Mouse (Mus musculus) thymus, postnatal 25 days (tissue): ENCODE data around the gene Bag6.
A peak's percentile ranks its signal among the peaks of the same experiment; 100 is the strongest.

Source experiments
- DNase-seq: peaks from one replicate; pipeline ENCODE4 v3.0.0; 2022

Bag6 gene

GRCm38 (mm10) chr17:35147922-35148639, 13.1 kb downstream of the Bag6 start:
- DNase-seq, result no peak

GRCm38 (mm10) chr17:35152121-35152520, 17.1 kb downstream of the Bag6 start:
- no peak for DNase-seq

DNA sequence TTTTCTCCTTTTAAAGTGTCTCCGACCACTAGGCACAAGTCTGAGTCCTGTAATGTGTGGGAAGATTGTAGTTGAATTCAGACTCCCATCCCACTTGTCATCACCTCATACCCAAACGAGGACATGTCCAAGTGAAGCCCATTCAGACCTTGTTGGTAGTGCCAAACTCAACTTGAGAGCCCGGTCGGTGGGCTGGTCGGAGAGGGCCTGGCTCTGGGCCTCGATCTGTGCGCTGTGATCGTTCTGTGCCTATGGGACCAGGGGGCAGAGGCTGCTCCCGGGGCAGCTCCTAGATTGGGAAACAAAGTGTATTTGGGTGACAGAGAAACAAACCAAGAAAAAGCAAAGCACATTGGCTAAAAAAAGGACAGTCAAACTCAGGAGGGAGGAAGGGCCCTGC, 18.1 kb downstream of the Bag6 start:
- DNase-seq, result no peak

GRCm38 (mm10) chr17:35153931-35154330, 19.0 kb downstream of the Bag6 start:
- no peak for DNase-seq

GRCm38 (mm10) chr17:35154616-35155015, 19.6 kb downstream of the Bag6 start:
- no peak for DNase-seq

DNA sequence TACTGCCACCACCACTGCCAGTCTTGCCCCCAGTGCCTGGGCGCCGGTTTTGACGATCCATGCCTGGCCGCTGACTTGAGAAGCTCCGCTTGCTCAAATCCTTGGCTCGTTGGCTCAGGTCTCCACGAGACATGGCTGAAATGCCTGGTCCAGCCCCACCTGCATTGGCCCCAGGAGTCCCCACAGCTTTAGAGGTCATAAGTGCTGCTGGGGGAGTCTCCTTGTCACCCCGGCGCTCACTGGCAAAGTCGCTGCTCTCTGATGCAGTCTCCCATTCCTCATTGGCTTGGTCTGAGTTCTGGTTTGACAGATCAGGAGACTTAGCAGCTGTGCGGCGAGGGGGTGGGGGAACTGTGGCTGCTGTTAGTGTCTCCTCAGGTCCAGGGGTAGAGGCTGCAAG, 20.5 kb downstream of the Bag6 start:
- DNase-seq, result no peak

GRCm38 (mm10) chr17:35156461-35157200, 21.7 kb downstream of the Bag6 start:
- no peak for DNase-seq

DNA sequence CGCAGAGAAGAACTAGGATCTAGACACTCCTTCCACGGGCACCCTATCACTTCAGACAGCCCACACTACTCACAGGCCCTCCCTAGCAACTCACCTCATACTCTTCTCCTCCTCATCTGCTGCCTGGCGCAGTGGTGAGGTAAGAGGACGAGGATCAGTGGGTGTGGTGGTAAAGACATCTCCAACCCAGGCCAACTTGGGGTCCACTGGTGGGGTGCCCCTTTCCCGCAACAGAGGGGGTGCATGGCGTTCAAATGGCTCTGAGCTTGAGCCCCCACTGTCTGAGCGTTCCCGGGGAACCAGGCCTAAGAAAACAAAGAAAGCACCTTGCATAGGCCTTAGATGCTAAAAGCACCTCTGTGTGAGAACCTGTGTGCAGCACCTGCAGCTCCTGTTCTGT, 22.3 kb downstream of the Bag6 start:
- DNase-seq, result no peak

DNA sequence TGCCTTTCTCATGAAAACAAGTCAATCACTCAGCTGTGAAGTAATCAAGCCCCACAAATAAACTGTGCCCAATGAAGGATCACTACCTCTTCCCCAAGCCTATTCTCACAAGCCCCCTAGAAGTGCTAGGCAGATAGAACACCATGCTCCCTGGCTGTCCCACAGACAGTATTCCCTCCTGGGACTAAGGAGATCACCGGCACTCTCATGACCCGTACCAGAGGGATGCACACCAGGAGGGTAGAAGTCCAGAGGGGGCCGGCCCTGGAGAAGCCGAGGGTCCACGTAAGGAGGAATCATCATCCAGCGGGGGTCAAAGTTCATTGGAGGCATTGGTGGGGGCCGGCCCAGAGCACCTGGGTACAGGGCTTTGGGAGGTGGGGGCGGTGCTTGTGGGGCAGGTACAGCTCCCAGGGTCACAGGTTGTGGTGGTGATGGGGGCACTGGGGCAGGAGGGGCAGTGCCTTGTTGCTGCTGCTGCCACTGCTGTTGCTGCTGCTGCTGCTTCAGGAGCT, 22.7 kb downstream of the Bag6 start:
- DNase-seq, result no peak

DNA sequence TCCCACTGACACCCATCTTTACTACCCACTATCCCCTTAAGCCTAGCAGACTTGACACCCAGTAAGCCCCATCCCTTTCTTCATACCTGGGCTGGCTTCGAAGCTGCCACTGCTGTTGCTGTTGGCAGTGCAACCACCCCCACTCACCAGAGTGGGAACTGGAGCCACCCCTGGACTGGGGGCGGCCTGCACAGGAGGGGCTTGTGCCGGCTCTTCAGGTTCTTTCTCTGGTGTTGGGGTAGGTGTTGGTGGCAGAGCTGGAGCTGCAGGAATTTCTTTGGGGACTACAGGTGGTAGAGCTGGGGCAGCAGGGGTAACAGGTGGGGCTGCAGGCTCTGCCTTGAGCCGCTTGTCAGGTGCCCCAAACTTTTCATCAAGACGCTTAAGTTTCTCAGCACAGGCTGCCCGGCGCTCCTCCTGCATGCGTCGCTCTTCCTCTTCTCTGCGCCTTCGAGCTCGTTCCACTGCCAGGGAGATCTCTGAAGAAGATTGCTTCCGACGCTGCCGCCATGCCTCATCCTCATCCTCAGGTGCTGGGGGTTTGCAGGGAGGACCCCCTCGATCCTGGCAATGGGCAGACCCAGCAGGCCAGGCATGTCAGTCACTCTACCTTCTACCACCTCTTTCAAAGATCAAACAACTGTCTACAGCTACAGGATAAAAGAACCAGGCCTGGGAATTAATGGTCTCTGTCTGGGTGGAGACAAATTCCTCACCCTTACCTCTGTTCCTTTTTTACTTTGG, 24.0 kb downstream of the Bag6 start:
- no peak for DNase-seq

GRCm38 (mm10) chr17:35159638-35160037, 24.7 kb downstream of the Bag6 start:
- no peak for DNase-seq

DNA sequence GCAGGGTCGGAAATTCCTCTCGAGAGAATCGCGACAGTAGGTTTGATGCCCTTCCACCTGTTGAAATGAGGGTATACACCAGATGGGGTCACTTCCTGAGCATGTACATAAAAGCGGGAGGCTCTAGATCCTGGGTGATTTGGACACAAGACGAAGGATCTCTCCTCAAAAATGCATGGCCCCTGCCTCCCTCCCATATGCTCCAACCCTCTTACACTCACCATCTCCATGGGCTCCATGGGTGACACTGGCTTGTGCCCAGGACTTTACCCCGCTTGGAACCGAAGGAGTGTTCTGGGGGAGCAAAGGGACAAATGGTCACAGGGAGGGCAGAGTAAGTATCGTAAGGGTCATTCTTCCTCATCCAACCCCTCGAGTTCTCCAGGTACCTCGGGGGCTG, 26.4 kb downstream of the Bag6 start:
- DNase-seq, result no peak

DNA sequence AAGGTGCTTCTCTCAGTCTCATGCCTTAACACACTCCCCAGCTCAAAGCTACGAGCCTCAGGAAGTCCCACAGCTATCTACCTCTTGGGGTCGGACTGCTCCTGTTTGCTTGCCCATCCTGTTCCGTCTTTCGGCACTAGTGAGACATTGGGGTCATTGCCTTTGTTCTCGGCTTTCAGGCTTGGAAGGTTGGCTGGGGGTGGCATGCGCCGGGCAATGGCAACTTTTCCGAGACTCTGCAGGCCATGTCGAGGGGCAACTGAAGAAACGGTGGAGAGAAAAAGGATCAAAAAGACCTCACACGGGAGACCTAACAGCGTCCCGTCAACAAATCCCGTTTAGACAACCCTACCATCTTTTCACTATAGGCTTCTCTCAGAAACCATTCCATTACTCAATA, 27.1 kb downstream of the Bag6 start:
- DNase-seq, result no peak

DNA sequence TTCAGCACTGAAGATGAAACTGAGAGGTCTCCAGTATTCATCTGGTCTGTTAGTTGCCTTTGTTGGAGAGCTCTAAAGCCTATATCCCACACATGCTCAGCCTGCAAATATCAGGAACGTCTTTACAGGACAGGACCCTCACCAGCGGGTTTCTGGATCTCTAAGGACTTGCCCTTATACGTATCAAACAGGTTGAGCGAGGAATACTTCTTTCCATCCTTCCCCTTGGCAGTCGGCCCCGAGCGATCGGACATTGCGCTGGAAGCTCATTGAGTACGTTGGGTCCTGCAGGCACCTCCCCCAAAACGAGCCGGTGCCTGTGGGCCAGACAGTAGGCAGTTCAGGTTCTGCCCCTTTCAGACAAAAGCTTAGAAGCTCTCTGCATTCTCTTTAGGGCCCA, 27.8 kb downstream of the Bag6 start:
- DNase-seq, result no peak

GRCm38 (mm10) chr17:35163326-35164081, 28.5 kb downstream of the Bag6 start:
- DNase-seq, result no peak

- no peak for DNase-seq
These were observed 29.2 kb downstream of the Bag6 start for GRCm38 (mm10) chr17:35164218-35164567.

GRCm38 (mm10) chr17:35164568-35165450, 29.8 kb downstream of the Bag6 start, which contains the start of gene Prrc2a:
Gene Prrc2a, minus strand, starts transcription at chr17:35164897.
- DNase-seq, result peak; percentile 96

- DNase-seq, result no peak
These were observed 30.6 kb downstream of the Bag6 start for GRCm38 (mm10) chr17:35165451-35166155.

GRCm38 (mm10) chr17:35166352-35167035, 31.5 kb downstream of the Bag6 start:
- peak; percentile 76 for DNase-seq

- no peak for DNase-seq
These were observed 32.8 kb downstream of the Bag6 start for GRCm38 (mm10) chr17:35167794-35168193.
